Mouse (Mus musculus) thymus, postnatal 10 days (tissue): ENCODE data around the gene Trib2.
A peak's percentile ranks its signal among the peaks of the same experiment; 100 is the strongest.

Experiments used
- DNase-seq, 2 experiments: peaks; one replicate each; pipeline ENCODE4 v3.0.0; 2021; ENCODE audit warnings: low spot score in 2 of 2

Trib2 gene

GRCm38 (mm10) chr12:15816740-15817178 is at the start of gene Trib2:
Gene Trib2 (minus strand): TSS chr12:15816922.
- peak; percentile 93 to 94 for DNase-seq

- no peak for DNase-seq
Observed at GRCm38 (mm10) chr12:15858005-15858404, 41.3 kb upstream of the Trib2 start.

DNA sequence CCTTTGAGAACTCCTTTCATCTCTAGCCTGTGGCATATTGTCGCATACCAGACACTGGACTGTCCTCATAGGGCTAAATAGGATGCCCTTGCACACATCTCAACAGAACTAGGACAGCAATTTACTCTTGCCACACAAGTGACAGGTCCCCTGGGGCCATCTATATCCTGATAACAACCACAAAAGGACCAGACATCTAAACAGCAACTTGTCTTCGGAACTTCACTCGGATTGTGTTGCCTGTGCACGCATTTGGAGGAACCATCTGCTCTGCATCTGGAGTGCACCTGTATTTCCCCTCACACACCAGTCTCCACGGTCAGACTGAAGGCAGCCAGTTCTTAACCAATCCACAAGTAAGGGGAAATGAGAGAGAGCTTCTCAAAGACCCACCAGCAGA is 39.2 kb upstream of the Trib2 start:
- DNase-seq, result no peak

- DNase-seq, result no peak
Observed at GRCm38 (mm10) chr12:15852781-15853180, 36.1 kb upstream of the Trib2 start.

DNA sequence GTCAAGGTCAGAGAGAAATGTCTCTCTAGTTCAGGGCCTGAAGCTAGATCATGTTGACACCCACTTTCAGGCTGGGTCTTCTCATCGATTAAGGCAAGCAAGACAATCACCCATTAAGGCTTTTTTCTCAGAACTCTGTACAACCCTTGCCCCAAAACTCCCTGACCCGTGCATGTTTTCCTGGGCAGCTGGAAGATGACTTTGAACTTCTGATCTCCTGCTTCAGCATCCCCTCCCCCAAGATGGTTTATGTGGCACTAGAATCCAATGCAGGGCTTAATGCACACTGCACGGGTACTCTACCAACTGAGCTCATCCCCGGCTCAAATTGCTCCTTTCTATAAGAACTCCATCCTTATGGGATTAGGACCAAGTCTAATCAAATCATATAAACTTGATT is 35.3 kb upstream of the Trib2 start:
- DNase-seq, result no peak

GRCm38 (mm10) chr12:15850441-15850895 is 33.7 kb upstream of the Trib2 start:
- DNase-seq, result no peak

- no peak for DNase-seq
Observed at GRCm38 (mm10) chr12:15849861-15850294, 33.2 kb upstream of the Trib2 start.

GRCm38 (mm10) chr12:15848391-15848790 is 31.7 kb upstream of the Trib2 start:
- DNase-seq, result no peak

GRCm38 (mm10) chr12:15844701-15845100 is 28.0 kb upstream of the Trib2 start:
- DNase-seq, result no peak

GRCm38 (mm10) chr12:15840864-15841557 is 24.3 kb upstream of the Trib2 start:
- DNase-seq, result no peak

DNA sequence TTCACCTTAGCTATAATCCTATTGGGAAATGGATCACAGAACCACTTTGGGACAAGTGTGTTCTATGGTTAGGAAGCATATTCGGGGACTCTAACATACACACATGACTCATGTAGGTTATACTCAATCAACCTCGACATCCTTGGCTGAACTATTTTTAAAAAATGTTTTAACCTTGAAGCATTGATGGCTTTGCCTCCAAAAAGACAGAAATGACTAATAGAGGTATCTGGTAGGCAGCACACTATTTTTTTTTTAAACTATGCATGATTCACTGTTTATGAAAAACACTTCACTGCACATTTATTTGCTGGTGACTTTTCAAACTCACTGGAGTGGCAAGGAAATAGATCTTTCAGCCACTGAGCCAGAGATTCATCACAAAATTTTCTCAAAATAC is 21.5 kb upstream of the Trib2 start:
- DNase-seq, result no peak

GRCm38 (mm10) chr12:15837566-15837965 is 20.8 kb upstream of the Trib2 start:
- no peak for DNase-seq

DNA sequence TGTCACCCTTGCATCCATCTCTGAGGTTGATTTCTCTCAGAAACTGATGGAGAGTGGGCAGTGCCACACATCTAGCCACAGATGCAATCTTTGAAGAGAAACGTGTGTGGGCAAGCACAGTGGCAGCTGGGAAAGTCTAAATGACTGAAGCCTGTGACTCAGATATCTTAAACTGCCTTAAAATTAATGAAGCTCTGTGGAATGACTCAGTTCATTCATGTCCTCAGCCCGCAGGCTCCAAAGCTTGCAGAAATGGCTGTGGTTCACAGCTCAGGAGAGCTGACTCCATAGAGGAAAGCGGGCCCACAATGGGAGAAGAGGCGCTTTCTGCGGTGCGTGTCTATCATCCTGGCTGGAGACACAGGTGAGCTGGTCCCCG is 15.9 kb upstream of the Trib2 start:
- no peak for DNase-seq

DNA sequence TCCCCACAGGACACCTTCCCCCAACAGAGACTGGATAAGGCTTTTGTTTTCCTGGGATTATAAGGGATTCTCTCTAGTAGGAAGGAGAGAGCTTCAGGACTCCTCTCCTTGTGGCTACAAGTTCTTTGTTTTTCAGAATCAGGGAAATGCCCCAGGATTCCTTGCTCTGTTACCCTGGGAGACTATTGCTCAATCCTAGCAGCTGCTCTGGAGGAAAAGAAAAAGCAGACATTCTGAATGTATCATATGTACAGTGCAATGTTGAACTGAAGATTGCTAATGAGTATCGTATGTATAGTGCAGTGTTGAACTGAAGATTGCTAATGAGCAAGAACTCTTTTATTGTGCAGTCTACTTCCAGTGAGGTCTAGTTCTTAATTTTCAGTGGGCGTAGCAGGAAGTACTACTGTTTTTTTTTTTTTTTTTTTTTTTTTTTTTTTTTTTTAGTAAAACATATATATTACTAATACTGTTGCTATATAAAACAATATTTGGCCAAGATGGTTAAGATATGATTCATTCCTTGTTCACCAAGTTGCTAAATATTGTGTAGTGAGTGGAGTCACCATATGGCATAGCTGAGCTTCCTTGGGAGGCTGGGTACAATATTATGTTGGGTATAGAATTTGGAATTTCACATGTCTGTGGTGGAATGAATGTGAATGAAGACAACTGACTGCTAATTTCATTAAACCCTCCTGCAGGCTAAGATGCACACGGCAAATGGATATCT is 15.4 kb upstream of the Trib2 start:
- DNase-seq, result no peak

GRCm38 (mm10) chr12:15830750-15831149 is 14.0 kb upstream of the Trib2 start:
- DNase-seq, result no peak

- DNase-seq, result no peak
Observed at GRCm38 (mm10) chr12:15828815-15829398, 12.2 kb upstream of the Trib2 start.

GRCm38 (mm10) chr12:15821019-15821418 is 4.3 kb upstream of the Trib2 start:
- DNase-seq, result no peak

GRCm38 (mm10) chr12:15817365-15817764 is 643 bp upstream of the Trib2 start:
- peak in 1 of 2 experiments; percentile 29 for DNase-seq

DNA sequence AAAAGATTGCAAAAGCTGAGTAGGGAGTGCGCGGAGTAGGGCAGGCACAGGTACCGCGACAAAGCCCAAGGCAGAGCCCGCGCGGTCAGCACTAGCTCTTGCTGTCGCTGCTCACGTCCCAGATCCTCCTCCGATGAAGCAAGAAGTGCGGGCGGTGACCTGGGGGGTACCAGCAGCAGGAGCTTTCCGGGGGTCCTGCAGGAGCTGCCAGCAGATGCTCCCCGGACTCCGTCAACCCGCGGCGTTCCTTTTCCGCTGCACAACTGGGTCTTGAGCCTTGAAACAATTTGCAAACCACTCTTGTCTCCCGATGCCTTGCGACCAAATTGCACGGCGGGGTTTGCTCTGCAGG is 492 bp downstream of the Trib2 start:
- DNase-seq, result peak; percentile 58 to 68

DNA sequence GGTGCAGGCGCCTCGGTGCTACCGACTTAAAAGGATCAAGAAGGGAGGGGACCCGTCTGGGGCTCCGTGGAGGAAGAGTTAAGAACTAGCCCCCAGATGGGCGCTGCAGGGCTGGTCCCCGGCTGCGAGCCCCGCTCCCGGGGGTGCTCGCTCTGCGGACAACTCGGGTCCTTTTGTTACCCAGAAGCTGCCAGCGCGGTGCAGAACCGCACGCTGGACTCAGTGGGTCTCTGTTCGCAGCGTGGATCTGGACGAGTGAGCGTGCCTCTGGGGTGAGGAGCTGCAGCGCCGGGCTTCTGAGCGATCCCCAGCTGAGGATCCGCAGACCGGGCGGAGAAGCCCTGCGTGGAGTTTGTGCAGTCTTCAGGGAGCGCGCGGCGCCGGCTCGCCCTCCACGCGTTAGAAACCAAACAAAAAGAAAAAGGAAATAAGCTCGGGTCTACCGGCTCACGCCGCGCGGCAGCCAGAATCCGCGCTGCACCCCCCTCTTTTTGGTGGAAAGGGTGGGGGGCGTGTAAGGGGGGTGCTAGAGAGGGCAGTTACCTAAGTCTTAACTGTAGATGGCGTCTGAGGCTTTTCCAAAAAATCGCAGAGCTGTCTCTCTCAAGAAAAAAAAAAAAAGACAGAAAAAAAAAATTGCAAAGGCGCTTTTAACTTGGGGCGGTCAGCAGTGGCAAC is 1.0 kb downstream of the Trib2 start:
- peak; percentile 80 to 81 for DNase-seq

DNA sequence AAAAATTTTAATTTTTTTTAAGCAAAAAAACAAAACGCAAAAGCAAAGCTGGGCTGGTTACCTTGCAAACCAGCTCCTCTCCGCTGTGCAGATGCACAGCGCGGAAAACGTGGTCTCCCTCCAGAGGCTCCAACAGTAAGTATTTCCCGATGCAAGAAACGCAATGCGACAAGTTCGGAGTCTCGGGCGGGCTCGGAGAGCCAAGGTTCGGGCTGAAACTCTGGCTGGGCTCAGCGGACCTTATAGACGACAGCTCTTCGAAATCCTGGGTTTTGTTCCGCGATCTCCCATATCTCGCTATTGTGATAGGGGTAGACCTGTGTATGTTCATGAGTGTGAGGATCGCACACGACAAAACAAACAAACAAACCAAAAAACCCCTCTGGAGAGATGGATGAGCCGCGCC is 1.5 kb downstream of the Trib2 start:
- peak; percentile 39 to 43 for DNase-seq
